Mouse (Mus musculus): ENCODE results near the gene Rbms1. TPM values are rescaled to one million over a fixed set of nuclear protein-coding genes. Genes with fewer than 3 reads are reported as not detected.

Rbms1 gene
- polyA plus RNA-seq, 1 experiment from 2014 or later = 65.2 TPM

GRCm38 (mm10) chr2:60816307-60816706, 146.7 kb downstream of the Rbms1 start:
- no peak overlapping the region for H3K4me2 ChIP-seq
- 0 out of 2 replicates have a peak, but pooled peaks cover 5% of the 10 kb centered on the region for H3K4me1 ChIP-seq
- H3K9me3 ChIP-seq (replicated peaks) = no peaks in the 10 kb centered on the region
- ATAC-seq (ENCODE audit: low FRiP score) = no peak
- WGBS = 84% methylated on average over 2 of the region's 2 CpGs
- H3K9ac ChIP-seq (replicated peaks) = no peak overlapping the region
- no peaks in the 10 kb centered on the region for H3K36me3 ChIP-seq
- no peak overlapping the region for H3K27ac ChIP-seq (replicated peaks)
- no peak overlapping the region for H3K4me3 ChIP-seq (replicated peaks)
- H3K27me3 ChIP-seq (replicated peaks) = no peaks in the 10 kb centered on the region

GRCm38 (mm10) chr2:60814788-60815187, 148.2 kb downstream of the Rbms1 start:
- WGBS = 51% methylated on average over 6 of the region's 6 CpGs
- no peaks in the 10 kb centered on the region for H3K9me3 ChIP-seq (replicated peaks)
- ATAC-seq (ENCODE audit: low FRiP score) = no peak

GRCm38 (mm10) chr2:60812949-60813348, 150.0 kb downstream of the Rbms1 start:
- 81% methylated on average over 12 of the region's 12 CpGs for WGBS
- H3K9ac ChIP-seq (replicated peaks) = no peak overlapping the region
- no peak overlapping the region for H3K4me3 ChIP-seq (replicated peaks)
- no peaks in the 10 kb centered on the region for H3K9me3 ChIP-seq (replicated peaks)
- no peaks in the 10 kb centered on the region for H3K27me3 ChIP-seq (replicated peaks)
- H3K4me1 ChIP-seq = 0 out of 2 replicates have a peak, but pooled peaks cover 9% of the 10 kb centered on the region
- H3K36me3 ChIP-seq = no peaks in the 10 kb centered on the region
- H3K4me2 ChIP-seq = no peak overlapping the region
- ATAC-seq (ENCODE audit: low FRiP score) = no peak
- H3K27ac ChIP-seq (replicated peaks) = no peak overlapping the region

More at GRCm38 (mm10) chr2:60814788-60815187, 148.2 kb downstream of the Rbms1 start:
- Histone ChIP-seq H3K4me1 (0 out of 2 replicates have a peak, but pooled peaks cover 4% of the 10 kb centered on the region), H3K36me3 (no peaks in the 10 kb centered on the region), H3K9ac (replicated peaks) (no peak overlapping the region), H3K4me2 (no peak overlapping the region), H3K27me3 (replicated peaks) (no peaks in the 10 kb centered on the region), H3K27ac (replicated peaks) (no peak overlapping the region), H3K4me3 (replicated peaks) (no peak overlapping the region)

- no peak overlapping the region for H3K9ac ChIP-seq (replicated peaks)
- H3K4me3 ChIP-seq (replicated peaks) = no peak overlapping the region
- H3K36me3 ChIP-seq = no peaks in the 10 kb centered on the region
- no peak overlapping the region for H3K27ac ChIP-seq (replicated peaks)
- no peak for ATAC-seq (ENCODE audit: low FRiP score)
- no peak overlapping the region for H3K4me2 ChIP-seq
- peaks cover 16% of the 10 kb centered on the region; the same call in 1 of the 2 replicates for H3K4me1 ChIP-seq
- H3K27me3 ChIP-seq (replicated peaks) = no peaks in the 10 kb centered on the region
- H3K9me3 ChIP-seq (replicated peaks) = no peaks in the 10 kb centered on the region
Observed at GRCm38 (mm10) chr2:60810617-60811016, 152.4 kb downstream of the Rbms1 start.

- H3K9ac ChIP-seq (replicated peaks) = no peak overlapping the region
- H3K4me3 ChIP-seq (replicated peaks) = no peak overlapping the region
- H3K27me3 ChIP-seq (replicated peaks) = no peaks in the 10 kb centered on the region
- H3K27ac ChIP-seq (replicated peaks) = peak overlapping the region; percentile 33; the same call in 1 of the 2 replicates
- no peak overlapping the region for H3K4me2 ChIP-seq
- H3K36me3 ChIP-seq = no peaks in the 10 kb centered on the region
- peaks cover 23% of the 10 kb centered on the region for H3K4me1 ChIP-seq
- ATAC-seq (ENCODE audit: low FRiP score) = no peak
- WGBS = 42% methylated on average over 7 of the region's 7 CpGs
- no peaks in the 10 kb centered on the region for H3K9me3 ChIP-seq (replicated peaks)
Observed at GRCm38 (mm10) chr2:60809441-60809921, 153.5 kb downstream of the Rbms1 start.

GRCm38 (mm10) chr2:60808822-60809221, 154.2 kb downstream of the Rbms1 start:
- WGBS = 84% methylated on average over 6 of the region's 6 CpGs
- H3K4me2 ChIP-seq = no peak overlapping the region
- H3K36me3 ChIP-seq = no peaks in the 10 kb centered on the region
- ATAC-seq (ENCODE audit: low FRiP score) = no peak
- H3K27ac ChIP-seq (replicated peaks) = peak overlapping the region; percentile 33; the same call in 1 of the 2 replicates
- H3K9me3 ChIP-seq (replicated peaks) = no peaks in the 10 kb centered on the region
- H3K27me3 ChIP-seq (replicated peaks) = no peaks in the 10 kb centered on the region
- peaks cover 23% of the 10 kb centered on the region for H3K4me1 ChIP-seq
- no peak overlapping the region for H3K4me3 ChIP-seq (replicated peaks)
- H3K9ac ChIP-seq (replicated peaks) = no peak overlapping the region

GRCm38 (mm10) chr2:60807341-60808195, 155.4 kb downstream of the Rbms1 start:
- 80% methylated on average over 11 of the region's 11 CpGs for WGBS
- no peak for ATAC-seq (ENCODE audit: low FRiP score)
- Histone ChIP-seq H3K4me3 (replicated peaks) (no peak overlapping the region), H3K9ac (replicated peaks) (no peak overlapping the region), H3K27me3 (replicated peaks) (no peaks in the 10 kb centered on the region), H3K9me3 (replicated peaks) (no peaks in the 10 kb centered on the region), H3K4me1 (peaks cover 23% of the 10 kb centered on the region), H3K36me3 (no peaks in the 10 kb centered on the region), H3K4me2 (no peak overlapping the region), H3K27ac (replicated peaks) (no peak overlapping the region)

- peaks cover 34% of the 10 kb centered on the region for H3K4me1 ChIP-seq
- no peak overlapping the region for H3K9ac ChIP-seq (replicated peaks)
- no peak overlapping the region for H3K4me3 ChIP-seq (replicated peaks)
- WGBS = 69% methylated on average over 7 of the region's 7 CpGs
- no peaks in the 10 kb centered on the region for H3K9me3 ChIP-seq (replicated peaks)
- H3K4me2 ChIP-seq = no peak overlapping the region
- H3K27me3 ChIP-seq (replicated peaks) = no peaks in the 10 kb centered on the region
- H3K36me3 ChIP-seq = no peaks in the 10 kb centered on the region
- H3K27ac ChIP-seq (replicated peaks) = no peak overlapping the region
- no peak for ATAC-seq (ENCODE audit: low FRiP score)
Observed at GRCm38 (mm10) chr2:60804763-60805162, 158.2 kb downstream of the Rbms1 start.

GRCm38 (mm10) chr2:60803377-60803776, 159.6 kb downstream of the Rbms1 start:
- H3K27ac ChIP-seq (replicated peaks) = no peak overlapping the region
- no peak overlapping the region for H3K9ac ChIP-seq (replicated peaks)
- H3K27me3 ChIP-seq (replicated peaks) = no peaks in the 10 kb centered on the region
- no peak for ATAC-seq (ENCODE audit: low FRiP score)
- H3K9me3 ChIP-seq (replicated peaks) = no peaks in the 10 kb centered on the region
- peaks cover 32% of the 10 kb centered on the region for H3K4me1 ChIP-seq
- H3K4me2 ChIP-seq = no peak overlapping the region
- 89% methylated on average over 6 of the region's 6 CpGs for WGBS
- H3K36me3 ChIP-seq = no peaks in the 10 kb centered on the region
- no peak overlapping the region for H3K4me3 ChIP-seq (replicated peaks)

- H3K27ac ChIP-seq (replicated peaks) = no peak overlapping the region
- 71% methylated on average over 8 of the region's 8 CpGs for WGBS
- no peaks in the 10 kb centered on the region for H3K9me3 ChIP-seq (replicated peaks)
- H3K4me1 ChIP-seq = peaks cover 30% of the 10 kb centered on the region
- no peaks in the 10 kb centered on the region for H3K27me3 ChIP-seq (replicated peaks)
- no peak overlapping the region for H3K9ac ChIP-seq (replicated peaks)
- H3K36me3 ChIP-seq = no peaks in the 10 kb centered on the region
- no peak overlapping the region for H3K4me3 ChIP-seq (replicated peaks)
- ATAC-seq (ENCODE audit: low FRiP score) = no peak
- no peak overlapping the region for H3K4me2 ChIP-seq
Observed at GRCm38 (mm10) chr2:60802828-60803227, 160.2 kb downstream of the Rbms1 start.

- H3K27ac ChIP-seq (replicated peaks) = no peak overlapping the region
- no peaks in the 10 kb centered on the region for H3K9me3 ChIP-seq (replicated peaks)
- H3K4me1 ChIP-seq = peaks cover 29% of the 10 kb centered on the region
- H3K9ac ChIP-seq (replicated peaks) = no peak overlapping the region
- 26% methylated on average over 4 of the region's 4 CpGs for WGBS
- no peak overlapping the region for H3K4me3 ChIP-seq (replicated peaks)
- no peak overlapping the region for H3K4me2 ChIP-seq
- ATAC-seq (ENCODE audit: low FRiP score) = no peak
- no peaks in the 10 kb centered on the region for H3K36me3 ChIP-seq
- no peaks in the 10 kb centered on the region for H3K27me3 ChIP-seq (replicated peaks)
Observed at GRCm38 (mm10) chr2:60802191-60802590, 160.8 kb downstream of the Rbms1 start.

- Histone ChIP-seq H3K4me3 (replicated peaks) (no peak overlapping the region), H3K4me2 (no peak overlapping the region), H3K4me1 (peaks cover 33% of the 10 kb centered on the region), H3K9ac (replicated peaks) (no peak overlapping the region), H3K27me3 (replicated peaks) (no peaks in the 10 kb centered on the region), H3K9me3 (replicated peaks) (no peaks in the 10 kb centered on the region), H3K27ac (replicated peaks) (no peak overlapping the region), H3K36me3 (no peaks in the 10 kb centered on the region)
- 55% methylated on average over 12 of the region's 12 CpGs for WGBS
- ATAC-seq (ENCODE audit: low FRiP score) = peak; percentile 9; the same call in 1 of the 2 replicates
Observed at GRCm38 (mm10) chr2:60801571-60802155, 161.3 kb downstream of the Rbms1 start.

Measured in neural tube, embryonic 15.5 days (tissue).